Mouse (Mus musculus) forebrain, embryonic 11.5 days (tissue): Measurements from ENCODE around the gene Zfp365. TPM values are rescaled to one million over a fixed set of nuclear protein-coding genes. Genes with fewer than 3 reads are reported as not detected.
A peak's percentile ranks its signal among the peaks of the same experiment; 100 is the strongest.

Experiments used
- ATAC-seq: fragments of 200-750 bp; cut with Nextera tagmentation; replicated peaks from 2 replicates; pipeline ENCODE4 v1.8.0; 2017; ENCODE audit warnings: moderate TSS enrichment; ENCODE audit not compliant: low FRiP score
- DNase-seq: peaks from one replicate; pipeline ENCODE4 v3.0.0-alpha.2; 2017; ENCODE audit warnings: low spot score
- H3K27ac ChIP-seq: fragments of 300-500 bp; sonication (generic); 2 replicates; pipeline ENCODE4 v1.5.1; 2014; ENCODE audit warnings: low read depth, low read length
- H3K27me3 ChIP-seq: fragments of 300-500 bp; sonication (generic); 2 replicates; pipeline ENCODE4 v1.6.1; 2014; ENCODE audit warnings: mild to moderate bottlenecking, low read length, mixed read lengths; ENCODE audit not compliant: control insufficient read depth, insufficient read depth
- H3K36me3 ChIP-seq: fragments of 300-500 bp; sonication (generic); 2 replicates; pipeline ENCODE4 v1.6.1; 2014; ENCODE audit warnings: mild to moderate bottlenecking, low read length, moderate library complexity, mixed read lengths; ENCODE audit not compliant: control insufficient read depth, insufficient read depth
- H3K4me1 ChIP-seq: fragments of 300-500 bp; sonication (generic); replicated peaks from 2 replicates; pipeline ENCODE4 v1.6.1; 2014; ENCODE audit warnings: low read length, mixed read lengths; ENCODE audit not compliant: control insufficient read depth, insufficient read depth
- H3K4me2 ChIP-seq: fragments of 300-500 bp; sonication (generic); 2 replicates; pipeline ENCODE4 v1.6.1; 2014; ENCODE audit warnings: low read depth, mild to moderate bottlenecking, low read length, moderate library complexity, mixed read lengths; ENCODE audit not compliant: severe bottlenecking
- H3K4me3 ChIP-seq: fragments of 300-500 bp; sonication (generic); 2 replicates; pipeline ENCODE4 v1.5.1; 2014; ENCODE audit warnings: low read depth, low read length
- H3K9ac ChIP-seq: fragments of 300-500 bp; sonication (generic); 2 replicates; pipeline ENCODE4 v1.6.1; 2014; ENCODE audit warnings: low read length
- H3K9me3 ChIP-seq: fragments of 300-500 bp; sonication (generic); 2 replicates; pipeline ENCODE4 v1.6.1; 2016; ENCODE audit warnings: low read length, mixed read lengths; ENCODE audit not compliant: control insufficient read depth
- WGBS: fragments of 180-500 bp; shearing (Covaris S2); extraction: QIAGEN DNeasy Blood & Tissue Kit; methylation state at CpG from one replicate; pipeline ENCODE4 v1.1.7; 2014; 5-methylcytosine and 5-hydroxymethylcytosine counted together
- polyA plus RNA-seq: library from polyadenylated mRNA; unstranded; fragments of >200 nt; fragmentation: Nextera tagmentation; extraction: Ambion mirVana; gene quantifications from 2 replicates; pipeline ENCODE4 v1.2.1, GENCODE M21; 2014

The Zfp365 gene
- polyA plus RNA-seq, 1 experiment from 2014 or later = 3.8 TPM

GRCm38 (mm10) chr10:67865841-67866240 lies 46.6 kb downstream of the Zfp365 start:
- no peak overlapping the region for H3K4me3 ChIP-seq
- WGBS = 94% methylated on average over 6 of the region's 6 CpGs

DNA sequence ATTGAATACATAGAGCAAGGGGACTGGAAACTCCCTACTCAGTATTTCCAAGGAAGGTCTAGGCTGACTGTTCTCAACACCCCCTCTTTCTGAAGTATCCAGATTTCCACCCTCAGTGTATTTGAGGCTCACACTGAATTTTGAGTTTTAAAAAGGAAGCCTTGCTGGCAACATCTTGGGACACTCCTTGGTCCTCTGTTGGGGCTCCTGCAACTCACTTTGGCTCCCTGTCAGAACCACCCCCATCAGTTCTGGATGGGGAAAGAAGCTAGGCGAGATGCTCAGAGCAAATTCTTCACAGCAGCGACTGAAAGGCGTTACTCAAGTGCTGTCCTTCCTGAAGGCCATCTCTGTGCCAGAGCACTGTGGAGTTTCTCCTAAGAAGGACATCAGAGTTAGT lies 47.4 kb downstream of the Zfp365 start:
- Histone ChIP-seq H3K9ac (no peak overlapping the region), H3K4me2 (no peak overlapping the region), H3K27ac (no peak overlapping the region), H3K27me3 (no peaks in the 10 kb centered on the region), H3K36me3 (no peaks in the 10 kb centered on the region), H3K4me1 (no peaks in the 10 kb centered on the region), H3K4me3 (no peak overlapping the region), H3K9me3 (no peaks in the 10 kb centered on the region)
- no peak for DNase-seq
- 81% methylated on average over 3 of the region's 3 CpGs for WGBS
- no peak for ATAC-seq

More at GRCm38 (mm10) chr10:67865841-67866240, 46.6 kb downstream of the Zfp365 start:
- Histone ChIP-seq H3K4me1 (no peaks in the 10 kb centered on the region), H3K27ac (no peak overlapping the region), H3K9me3 (no peaks in the 10 kb centered on the region), H3K36me3 (no peaks in the 10 kb centered on the region), H3K27me3 (no peaks in the 10 kb centered on the region), H3K4me2 (no peak overlapping the region), H3K9ac (no peak overlapping the region)
- ATAC-seq (no peak), DNase-seq (no peak)

DNA sequence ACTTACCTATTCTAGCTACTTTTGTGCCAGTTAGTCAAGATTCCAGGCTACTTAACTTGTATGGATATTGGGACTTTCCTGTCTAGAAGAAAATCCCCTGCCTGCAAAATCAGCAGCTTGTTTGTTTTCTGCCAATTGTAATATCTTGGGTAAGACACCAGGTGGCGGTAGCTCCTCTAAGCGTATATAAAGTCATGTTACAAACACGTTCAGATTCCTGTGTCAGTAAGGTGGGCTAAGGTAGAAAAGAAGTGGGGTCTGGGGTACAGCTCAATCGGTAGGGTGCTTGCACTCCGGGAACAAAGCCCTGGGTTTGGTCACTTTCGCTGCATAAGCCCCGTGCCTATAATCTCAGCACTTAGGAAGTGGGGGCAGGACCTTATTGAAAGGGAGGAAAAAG lies 50.1 kb downstream of the Zfp365 start:
- Histone ChIP-seq H3K4me2 (no peak overlapping the region), H3K4me1 (no peaks in the 10 kb centered on the region), H3K9me3 (no peaks in the 10 kb centered on the region), H3K27ac (no peak overlapping the region), H3K4me3 (no peak overlapping the region), H3K36me3 (no peaks in the 10 kb centered on the region), H3K27me3 (no peaks in the 10 kb centered on the region), H3K9ac (no peak overlapping the region)
- DNase-seq (no peak), ATAC-seq (no peak)
- 11% methylated on average over 7 of the region's 7 CpGs for WGBS

- DNase-seq (peak; percentile 86), ATAC-seq (peak; percentile 55; the same call in 1 of the 2 replicates)
- no peak overlapping the region for H3K9ac ChIP-seq
- no peak overlapping the region for H3K4me2 ChIP-seq
- no peaks in the 10 kb centered on the region for H3K36me3 ChIP-seq
- no peak overlapping the region for H3K4me3 ChIP-seq
- no peak overlapping the region for H3K27ac ChIP-seq
- H3K4me1 ChIP-seq = no peaks in the 10 kb centered on the region
- no peaks in the 10 kb centered on the region for H3K27me3 ChIP-seq
- WGBS = 16% methylated on average over 8 of the region's 8 CpGs
- H3K9me3 ChIP-seq = no peaks in the 10 kb centered on the region
Observed at GRCm38 (mm10) chr10:67858878-67859277, 53.6 kb downstream of the Zfp365 start.

- WGBS = 82% methylated on average over 4 of the region's 4 CpGs
- ATAC-seq = no peak
- H3K27me3 ChIP-seq = no peaks in the 10 kb centered on the region
Observed at GRCm38 (mm10) chr10:67857561-67857906, 54.9 kb downstream of the Zfp365 start.

GRCm38 (mm10) chr10:67856791-67857560 lies 55.5 kb downstream of the Zfp365 start:
- ATAC-seq (no peak), DNase-seq (no peak)
- Histone ChIP-seq H3K36me3 (no peaks in the 10 kb centered on the region), H3K27ac (no peak overlapping the region), H3K27me3 (no peaks in the 10 kb centered on the region), H3K9me3 (no peaks in the 10 kb centered on the region), H3K4me1 (no peaks in the 10 kb centered on the region), H3K4me2 (no peak overlapping the region), H3K9ac (no peak overlapping the region), H3K4me3 (no peak overlapping the region)
- 92% methylated on average over 14 of the region's 14 CpGs for WGBS

More at GRCm38 (mm10) chr10:67857561-67857906, 54.9 kb downstream of the Zfp365 start:
- H3K36me3 ChIP-seq = no peaks in the 10 kb centered on the region
- no peak overlapping the region for H3K27ac ChIP-seq
- H3K4me1 ChIP-seq = no peaks in the 10 kb centered on the region
- DNase-seq = no peak
- H3K4me3 ChIP-seq = no peak overlapping the region
- no peak overlapping the region for H3K4me2 ChIP-seq
- H3K9ac ChIP-seq = no peak overlapping the region
- H3K9me3 ChIP-seq = no peaks in the 10 kb centered on the region

DNA sequence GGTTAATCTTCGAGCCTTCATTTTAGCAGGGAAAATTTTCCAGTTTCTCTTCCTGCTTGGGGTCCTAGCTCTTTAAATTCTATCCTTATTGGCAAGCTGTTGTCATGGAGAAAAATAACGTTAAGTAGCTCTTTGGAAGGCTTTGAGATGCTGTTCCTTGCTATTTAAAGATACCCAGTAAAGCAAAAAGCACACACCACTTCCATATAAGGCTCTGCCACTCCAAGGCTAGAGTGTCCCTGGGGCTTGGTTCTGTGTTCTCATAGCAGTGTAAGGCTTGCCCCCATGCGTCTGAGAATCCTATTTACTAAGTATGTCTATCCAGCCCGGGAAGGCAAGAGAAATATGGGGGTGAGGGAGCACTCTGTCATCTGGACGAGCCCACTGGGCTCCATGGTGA lies 56.7 kb downstream of the Zfp365 start:
- 70% methylated on average over 5 of the region's 5 CpGs for WGBS

GRCm38 (mm10) chr10:67852411-67852810 lies 60.1 kb downstream of the Zfp365 start:
- Histone ChIP-seq H3K9ac (no peak overlapping the region), H3K4me2 (no peak overlapping the region), H3K9me3 (no peaks in the 10 kb centered on the region), H3K27me3 (no peaks in the 10 kb centered on the region), H3K27ac (no peak overlapping the region), H3K4me1 (peaks cover 2% of the 10 kb centered on the region; the same call in 1 of the 2 replicates), H3K36me3 (no peaks in the 10 kb centered on the region), H3K4me3 (no peak overlapping the region)
- no peak for DNase-seq
- no peak for ATAC-seq
- WGBS = 77% methylated on average over 6 of the region's 6 CpGs

More for the DNA sequence above, 56.7 kb downstream of the Zfp365 start:
- ATAC-seq = no peak
- Histone ChIP-seq H3K9ac (no peak overlapping the region), H3K27me3 (no peaks in the 10 kb centered on the region), H3K36me3 (no peaks in the 10 kb centered on the region), H3K4me2 (no peak overlapping the region), H3K27ac (no peak overlapping the region), H3K9me3 (no peaks in the 10 kb centered on the region), H3K4me1 (peaks cover 2% of the 10 kb centered on the region; the same call in 1 of the 2 replicates), H3K4me3 (no peak overlapping the region)
- DNase-seq = no peak

DNA sequence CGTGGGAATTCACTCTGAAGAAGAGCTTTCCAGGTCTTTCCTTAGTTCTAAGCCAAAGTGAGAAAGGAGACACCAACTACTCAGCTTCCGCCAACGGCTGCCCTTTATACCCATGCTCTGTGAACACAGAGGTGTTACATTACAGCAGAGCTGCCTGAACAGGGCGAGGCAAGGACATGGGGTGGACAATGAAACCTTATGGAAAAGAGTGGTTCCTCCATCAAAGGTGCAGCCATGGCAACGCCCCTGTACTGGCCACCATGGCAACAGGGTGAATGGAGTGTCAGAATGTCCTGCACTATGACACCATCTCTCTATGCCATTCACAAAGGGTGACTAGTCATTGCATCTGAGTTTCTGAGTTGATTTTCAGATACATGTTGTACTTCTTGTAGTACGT lies 61.4 kb downstream of the Zfp365 start:
- peaks cover 2% of the 10 kb centered on the region; the same call in 1 of the 2 replicates for H3K4me1 ChIP-seq
- H3K27me3 ChIP-seq = no peaks in the 10 kb centered on the region
- H3K27ac ChIP-seq = no peak overlapping the region
- no peak for DNase-seq
- 58% methylated on average over 6 of the region's 6 CpGs for WGBS
- H3K36me3 ChIP-seq = no peaks in the 10 kb centered on the region
- ATAC-seq = no peak
- H3K9ac ChIP-seq = no peak overlapping the region
- H3K4me2 ChIP-seq = no peak overlapping the region
- no peaks in the 10 kb centered on the region for H3K9me3 ChIP-seq
- H3K4me3 ChIP-seq = no peak overlapping the region
